Mouse (Mus musculus) gastrocnemius, adult 2 months (tissue): ENCODE data around the gene Dnajc17. TPM values are rescaled to one million over a fixed set of nuclear protein-coding genes. Genes with fewer than 3 reads are reported as not detected.
A peak's percentile ranks its signal among the peaks of the same experiment; 100 is the strongest.

ENCODE experiments used
- DNase-seq: peaks from one replicate; pipeline ENCODE4 v3.0.0; 2022
- H3K27ac ChIP-seq: fragments of 200-600 bp; 2 replicates; pipeline ENCODE4 v1.8.1; 2022; ENCODE audit warnings: mild to moderate bottlenecking
- H3K4me3 ChIP-seq: fragments of 200-600 bp; 2 replicates; pipeline ENCODE4 v1.8.1; 2022; ENCODE audit warnings: mild to moderate bottlenecking, moderate library complexity
- CTCF ChIP-seq: fragments of 200-600 bp; IDR thresholded peaks from 2 replicates; pipeline ENCODE4 v1.8.1; 2022; ENCODE audit warnings: antibody characterized with exemption, mild to moderate bottlenecking, moderate library complexity
- intact Hi-C: fragments of 180-260 bp; cut with DNase I; formaldehyde crosslinking; loops from one replicate; pipeline ENCODE4 v1.15.1; 2025
- long read RNA-seq, 2 experiments: library from polyadenylated mRNA; stranded (forward); transcript quantifications; one replicate each; pipeline ENCODE4 v2.0.0; 2021
- total RNA-seq, 2 experiments: library from RNA; stranded (reverse); gene quantifications; 2 replicates each; pipeline ENCODE4 v1.2.3; 2021

Gene Dnajc17
- 1 to 10 TPM; 6.6 to 8.6 TPM for total RNA-seq
- long read RNA-seq, experiment 1, partial matches to known transcripts, result 1 of 4 reads
- long read RNA-seq, experiment 1, other reads (novel, unspliced or antisense), result 3 of 4 reads
- long read RNA-seq, experiment 2, partial matches to known transcripts, result 1 of 7 reads
- long read RNA-seq, experiment 2, other reads (novel, unspliced or antisense), result 2 of 7 reads

- intact Hi-C loops, result no loop called here
- no peak for TF ChIP-seq CTCF
- Histone ChIP-seq H3K27ac (peak within 1 kb of the TSS; percentile 94), H3K4me3 (peak within 1 kb of the TSS; percentile 76)
- peak; percentile 97 for DNase-seq
Observed at GRCm38 (mm10) chr2:119208344-119209175, at the start of gene Dnajc17, which contains the start of gene Zfyve19. Dnajc17 (minus strand) TSS chr2:119208795. Zfyve19 (plus strand) TSS chr2:119208617.

GRCm38 (mm10) chr2:119254976-119255375 is 46.4 kb upstream of the Dnajc17 start:
- Histone ChIP-seq H3K4me3 (no peak overlapping the region), H3K27ac (no peak overlapping the region)
- intact Hi-C loops, result loop anchor here (5.0 kb wide), 1 partner anchor 177 kb away; no protein-coding TSS in a partner anchor
- TF ChIP-seq CTCF, result no peak
- DNase-seq, result no peak

GRCm38 (mm10) chr2:119250826-119251478 is 42.4 kb upstream of the Dnajc17 start:
- intact Hi-C loops, result loop anchor here (1.0 to 5.0 kb wide), 2 partner anchors 37 to 181 kb away; partner anchors contain the start of gene Vps18
- Histone ChIP-seq H3K27ac (peak overlapping the region; percentile 25; the same call in 1 of the 2 replicates), H3K4me3 (peak overlapping the region; percentile 53)
- TF ChIP-seq CTCF, result peak; percentile 94
- peak; percentile 89 for DNase-seq

GRCm38 (mm10) chr2:119250377-119250776 is 41.8 kb upstream of the Dnajc17 start:
- no peak overlapping the region for H3K4me3 ChIP-seq
- intact Hi-C loops, result loop anchor here (5.0 kb wide), 1 partner anchor 182 kb away; no protein-coding TSS in a partner anchor
- TF ChIP-seq CTCF, result no peak
- no peak for DNase-seq
- no peak overlapping the region for H3K27ac ChIP-seq

- no peak overlapping the region for H3K27ac ChIP-seq
- intact Hi-C loops, result loop anchor here (5.0 kb wide), 1 partner anchor 183 kb away; no protein-coding TSS in a partner anchor
- TF ChIP-seq CTCF, result no peak
- no peak overlapping the region for H3K4me3 ChIP-seq
- no peak for DNase-seq
Observed at GRCm38 (mm10) chr2:119249592-119250061, 41.0 kb upstream of the Dnajc17 start.

- no peak for DNase-seq
Observed at GRCm38 (mm10) chr2:119247904-119248303, 39.3 kb upstream of the Dnajc17 start.

GRCm38 (mm10) chr2:119245246-119245645 is 36.7 kb upstream of the Dnajc17 start:
- DNase-seq, result no peak
- H3K27ac ChIP-seq, result no peak overlapping the region
- TF ChIP-seq CTCF, result no peak
- H3K4me3 ChIP-seq, result no peak overlapping the region
- intact Hi-C loops, result no loop called here

More at GRCm38 (mm10) chr2:119247904-119248303, 39.3 kb upstream of the Dnajc17 start:
- no peak overlapping the region for H3K4me3 ChIP-seq
- TF ChIP-seq CTCF, result no peak
- H3K27ac ChIP-seq, result no peak overlapping the region
- intact Hi-C loops, result no loop called here

GRCm38 (mm10) chr2:119242548-119242947 is 34.0 kb upstream of the Dnajc17 start:
- Histone ChIP-seq H3K27ac (no peak overlapping the region), H3K4me3 (no peak overlapping the region)
- no peak for DNase-seq
- TF ChIP-seq CTCF, result no peak
- intact Hi-C loops, result no loop called here

GRCm38 (mm10) chr2:119240819-119241186 is 32.2 kb upstream of the Dnajc17 start:
- no peak for DNase-seq
- Histone ChIP-seq H3K4me3 (no peak overlapping the region), H3K27ac (no peak overlapping the region)
- no peak for TF ChIP-seq CTCF
- intact Hi-C loops, result no loop called here

- intact Hi-C loops, result no loop called here
- H3K27ac ChIP-seq, result no peak overlapping the region
- no peak overlapping the region for H3K4me3 ChIP-seq
- DNase-seq, result no peak
- TF ChIP-seq CTCF, result no peak
Observed at GRCm38 (mm10) chr2:119240075-119240818, 31.7 kb upstream of the Dnajc17 start.

- TF ChIP-seq CTCF, result no peak
- intact Hi-C loops, result no loop called here
- no peak overlapping the region for H3K4me3 ChIP-seq
Observed at GRCm38 (mm10) chr2:119238671-119239070, 30.1 kb upstream of the Dnajc17 start.

GRCm38 (mm10) chr2:119237871-119238220 is 29.3 kb upstream of the Dnajc17 start:
- no peak for TF ChIP-seq CTCF
- intact Hi-C loops, result no loop called here
- H3K27ac ChIP-seq, result no peak overlapping the region
- peak overlapping the region; percentile 67 for H3K4me3 ChIP-seq
- DNase-seq, result no peak

More at GRCm38 (mm10) chr2:119238671-119239070, 30.1 kb upstream of the Dnajc17 start:
- no peak overlapping the region for H3K27ac ChIP-seq
- DNase-seq, result no peak
